Comparison of ENCODE assay signal across 9 mouse cellular contexts in genomic region chr11:110448726-110449161, GRCm38 (mm10). TPM values are rescaled to one million over a fixed set of nuclear protein-coding genes. Genes with fewer than 3 reads are reported as not detected.
DNase-seq lines count a peak whose midpoint lies in the region; ATAC-seq and TF ChIP-seq lines count a peak whose summit lies in the region.
"Had no signal": no experiment of that assay in that cellular context is flagged by ENCODE, and none has a peak within 500 bp of the region (broad histone marks: within the 10 kb centered on the region; RNA-seq: fewer than 3 reads in every experiment).

No protein-coding gene starts in this region.

- peak overlapping the region; percentile 34 for H3K4me3 ChIP-seq in embryonic facial prominence, embryonic 13.5 days
- peak overlapping the region; percentile 38 for H3K4me3 ChIP-seq in heart, embryonic 12.5 days
- H3K4me3 ChIP-seq in kidney, embryonic 14.5 days (ENCODE audit: low read length) = peak overlapping the region; percentile 9; the same call in 1 of the 2 replicates
- H3K4me3 ChIP-seq in lung, postnatal 0 days (ENCODE audit: low read depth, low read length) = peak overlapping the region; percentile 12; the same call in 1 of the 2 replicates
- peak overlapping the region; percentile 10; the same call in 1 of the 2 replicates for H3K4me3 ChIP-seq in stomach, embryonic 14.5 days (ENCODE audit: low read depth, low read length)
- H3K4me3 ChIP-seq: myocyte had no signal

- no peak for TF ChIP-seq CTCF in lung, postnatal 0 days (IDR thresholded peaks at IDR 0.05)

- H3K27me3 ChIP-seq in embryonic facial prominence, embryonic 13.5 days = no peaks in the 10 kb centered on the region
- H3K27me3 ChIP-seq in heart, embryonic 12.5 days (replicated peaks) = peaks cover 18% of the 10 kb centered on the region; the same call in 1 of the 2 replicates
- no peaks in the 10 kb centered on the region for H3K27me3 ChIP-seq in kidney, embryonic 14.5 days (ENCODE audit: control insufficient read depth, insufficient read depth, low read length)
- H3K27me3 ChIP-seq in lung, postnatal 0 days (replicated peaks; ENCODE audit: insufficient read depth, low read length) = no peaks in the 10 kb centered on the region
- H3K27me3 ChIP-seq in stomach, embryonic 14.5 days (ENCODE audit: control insufficient read depth, insufficient read depth, low read length) = no peaks in the 10 kb centered on the region

- peak overlapping the region; percentile 57 for H3K4me2 ChIP-seq in embryonic facial prominence, embryonic 13.5 days
- peak overlapping the region; percentile 82 for H3K4me2 ChIP-seq in heart, embryonic 12.5 days
- H3K4me2 ChIP-seq in kidney, embryonic 14.5 days (replicated peaks; ENCODE audit: low read depth, low read length) = peak overlapping the region; percentile 37
- H3K4me2 ChIP-seq in lung, postnatal 0 days (replicated peaks; ENCODE audit: low read depth, low read length) = peak overlapping the region; percentile 50
- H3K4me2 ChIP-seq in stomach, embryonic 14.5 days (replicated peaks; ENCODE audit: low read depth, low read length) = peak overlapping the region; percentile 32

- peak overlapping the region; percentile 68 for H3K27ac ChIP-seq in embryonic facial prominence, embryonic 13.5 days
- H3K27ac ChIP-seq in heart, embryonic 12.5 days (ENCODE audit: poor library complexity, severe bottlenecking) = no peak overlapping the region
- no peak overlapping the region for H3K27ac ChIP-seq in kidney, embryonic 14.5 days (ENCODE audit: low read depth, low read length)
- H3K27ac ChIP-seq in lung, postnatal 0 days (ENCODE audit: low read length) = no peak overlapping the region
- H3K27ac ChIP-seq in stomach, embryonic 14.5 days (ENCODE audit: low read length) = no peak overlapping the region

- H3K9ac ChIP-seq in embryonic facial prominence, embryonic 13.5 days = peak overlapping the region; percentile 60
- peak overlapping the region; percentile 46; the same call in 1 of the 2 replicates for H3K9ac ChIP-seq in heart, embryonic 12.5 days
- peak overlapping the region; percentile 19; the same call in 1 of the 2 replicates for H3K9ac ChIP-seq in kidney, embryonic 14.5 days (ENCODE audit: low read depth, low read length)
- no peak overlapping the region for H3K9ac ChIP-seq in lung, postnatal 0 days (replicated peaks; ENCODE audit: low read depth)
- H3K9ac ChIP-seq in stomach, embryonic 14.5 days (replicated peaks; ENCODE audit: low read depth, low read length) = no peak overlapping the region

- TF ChIP-seq EP300 in lung, postnatal 0 days (IDR thresholded peaks at IDR 0.05) = no peak

- no peak for ATAC-seq in embryonic facial prominence, embryonic 13.5 days (ENCODE audit: insufficient number of reproducible peaks, insufficient read depth, low FRiP score, low TSS enrichment, low read depth)
- no peak for ATAC-seq in heart, embryonic 12.5 days (ENCODE audit: insufficient number of reproducible peaks, low FRiP score)
- ATAC-seq in kidney, embryonic 14.5 days (ENCODE audit: low FRiP score, low TSS enrichment) = peak; percentile 38; the same call in 1 of the 2 replicates
- ATAC-seq in lung, postnatal 0 days = peak; percentile 64
- 0 out of 2 replicates have a peak, but pooled peaks have one; percentile 15 for ATAC-seq in stomach, embryonic 14.5 days (ENCODE audit: insufficient number of reproducible peaks, insufficient read depth, low FRiP score, low read depth)

- H3K9me3 ChIP-seq in embryonic facial prominence, embryonic 13.5 days = no peaks in the 10 kb centered on the region
- no peaks in the 10 kb centered on the region for H3K9me3 ChIP-seq in heart, embryonic 12.5 days (replicated peaks)
- H3K9me3 ChIP-seq in kidney, embryonic 14.5 days (ENCODE audit: control insufficient read depth, low read length) = no peaks in the 10 kb centered on the region
- no peaks in the 10 kb centered on the region for H3K9me3 ChIP-seq in lung, postnatal 0 days (ENCODE audit: low read length)
- no peaks in the 10 kb centered on the region for H3K9me3 ChIP-seq in stomach, embryonic 14.5 days (ENCODE audit: control insufficient read depth, low read depth, low read length)

- DNase-seq in urinary bladder, postnatal 14 days (ENCODE audit: low spot score) = peak; percentile 31
- no peak for DNase-seq in urinary bladder, adult 2 months (ENCODE audit: low spot score)
- DNase-seq in lung, postnatal 0 days (ENCODE audit: low spot score) = peak; percentile 22
- no peak for DNase-seq in spleen, adult 18-20 months

- peaks cover 32% of the 10 kb centered on the region for H3K4me1 ChIP-seq in embryonic facial prominence, embryonic 13.5 days
- peaks cover 42% of the 10 kb centered on the region for H3K4me1 ChIP-seq in heart, embryonic 12.5 days (replicated peaks)
- peaks cover 36% of the 10 kb centered on the region for H3K4me1 ChIP-seq in kidney, embryonic 14.5 days (ENCODE audit: control insufficient read depth, insufficient read depth, low read length)
- peaks cover 23% of the 10 kb centered on the region; the same call in 1 of the 2 replicates for H3K4me1 ChIP-seq in lung, postnatal 0 days (ENCODE audit: insufficient read depth, low read depth, low read length)
- peaks cover 33% of the 10 kb centered on the region for H3K4me1 ChIP-seq in stomach, embryonic 14.5 days (ENCODE audit: control insufficient read depth, insufficient read depth, low read length)

- WGBS in embryonic facial prominence, embryonic 13.5 days = 2% methylated on average over 12 of the region's 12 CpGs
- WGBS in heart, embryonic 12.5 days = 4% methylated on average over 12 of the region's 12 CpGs
- 4% methylated on average over 12 of the region's 12 CpGs for WGBS in kidney, embryonic 14.5 days
- 9% methylated on average over 12 of the region's 12 CpGs for WGBS in lung, postnatal 0 days
- WGBS in stomach, embryonic 14.5 days = 11% methylated on average over 12 of the region's 12 CpGs

- no peaks in the 10 kb centered on the region for H3K36me3 ChIP-seq in embryonic facial prominence, embryonic 13.5 days
- H3K36me3 ChIP-seq in heart, embryonic 12.5 days = no peaks in the 10 kb centered on the region
- H3K36me3 ChIP-seq in kidney, embryonic 14.5 days (ENCODE audit: control insufficient read depth, insufficient read depth, low read length) = no peaks in the 10 kb centered on the region
- H3K36me3 ChIP-seq in lung, postnatal 0 days (ENCODE audit: insufficient read depth, low read length) = no peaks in the 10 kb centered on the region
- H3K36me3 ChIP-seq in stomach, embryonic 14.5 days (ENCODE audit: control insufficient read depth, insufficient read depth, low read length) = no peaks in the 10 kb centered on the region

RNA-seq across cellular contexts. Expression of gene Map2k6, which starts 49.8 kb away (rescaled TPM):
- polyA plus RNA-seq in urinary bladder, adult 2 months (2012; rRNA removed) = 8.4 and 9.0 TPM in 2 replicates
- polyA plus RNA-seq in embryonic facial prominence, embryonic 13.5 days (2015; fragmentation: Nextera tagmentation; extraction: Ambion mirVana) = 38.1 and 38.6 TPM in 2 replicates
- 13.7 and 17.4 TPM in 2 replicates for polyA plus RNA-seq in heart, embryonic 12.5 days (2016; fragmentation: Nextera tagmentation; extraction: Ambion mirVana)
- polyA plus RNA-seq in kidney, embryonic 14.5 days (2014; fragmentation: Nextera tagmentation; extraction: Ambion mirVana) = 20.2 and 26.6 TPM in 2 replicates
- 4.7 and 5.1 TPM in 2 replicates for polyA plus RNA-seq in lung, postnatal 0 days (2015; fragmentation: Nextera tagmentation; extraction: Ambion mirVana)
- polyA plus RNA-seq in stomach, embryonic 14.5 days (2014; fragmentation: Nextera tagmentation; extraction: Ambion mirVana) = 26.7 and 27.3 TPM in 2 replicates

Comparison
In these comparisons a context has a peak if more than half of its experiments do, and no peak if none do; other contexts are left out.
1. DNase-seq: peak in urinary bladder, postnatal 14 days (single experiment) and lung, postnatal 0 days (single experiment); none in urinary bladder, adult 2 months (single experiment) and spleen, adult 18-20 months (0 of 2).
2. ATAC-seq: peak in kidney, embryonic 14.5 days (single experiment), lung, postnatal 0 days (single experiment) and stomach, embryonic 14.5 days (single experiment); none in embryonic facial prominence, embryonic 13.5 days (single experiment) and heart, embryonic 12.5 days (single experiment).
3. H3K4me2 ChIP-seq: peak in every context shown above with its lines; median percentile 82 in heart, embryonic 12.5 days; 57 in embryonic facial prominence, embryonic 13.5 days; 50 in lung, postnatal 0 days; 37 in kidney, embryonic 14.5 days; 32 in stomach, embryonic 14.5 days.
4. H3K9ac ChIP-seq: peak in embryonic facial prominence, embryonic 13.5 days (single experiment), heart, embryonic 12.5 days (single experiment) and kidney, embryonic 14.5 days (single experiment); none in lung, postnatal 0 days (single experiment) and stomach, embryonic 14.5 days (single experiment).
5. Peak in every context shown above with its lines, with median percentiles within 50 percentile points of each other: H3K4me3 ChIP-seq.